Mouse (Mus musculus): ENCODE measurements at regions not wholly inside any gene's neighbourhood (a gene's known extent, or its start where the extent isn't known, plus 50 kb on each side); places are given as distances from the start of the nearest gene placed in this dataset.

GRCm38 (mm10) chr2:166233246-166233645 is 77.8 kb upstream of the Sulf2 start:
- TF ChIP-seq CTCF (IDR thresholded peaks at IDR 0.05; ENCODE audit: borderline replicate concordance, insufficient read depth, low read depth, low read length) (no peak), POLR2A (IDR thresholded peaks at IDR 0.05; ENCODE audit: borderline replicate concordance, insufficient read depth, low read length) (no peak)
